Mouse (Mus musculus): ENCODE measurements around the gene Prr15l.

The Prr15l gene

DNA sequence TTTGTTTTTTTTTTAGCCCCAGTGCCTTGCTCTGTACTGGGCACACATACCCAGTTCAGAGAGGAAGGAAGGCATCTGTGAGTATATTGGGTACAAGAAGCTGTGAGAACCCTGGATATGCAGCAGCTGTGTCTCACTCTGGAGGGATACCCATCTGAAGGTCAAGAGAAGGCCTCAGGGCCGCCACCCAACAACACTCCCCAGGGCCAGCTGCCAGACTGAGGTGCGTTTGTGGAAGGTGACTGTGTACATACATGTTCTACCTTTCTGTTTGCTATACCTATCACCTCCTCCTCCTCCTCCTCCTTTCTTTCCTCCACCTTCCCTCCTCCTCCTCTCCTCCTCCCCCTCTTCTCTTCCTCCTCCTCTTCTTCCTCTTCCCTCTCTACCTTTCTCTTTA, at the start of gene Prr15l:
Gene Prr15l, plus strand, starts transcription at position 17 of the 400 bp plus-strand sequence.
- DNase-seq (ENCODE audit: low spot score), result no peak

GRCm38 (mm10) chr11:96878715-96879114, 49.2 kb upstream of the Prr15l start:
- no peak for DNase-seq (ENCODE audit: low spot score)

GRCm38 (mm10) chr11:96879359-96879758, 48.5 kb upstream of the Prr15l start:
- DNase-seq (ENCODE audit: low spot score), result no peak

DNA sequence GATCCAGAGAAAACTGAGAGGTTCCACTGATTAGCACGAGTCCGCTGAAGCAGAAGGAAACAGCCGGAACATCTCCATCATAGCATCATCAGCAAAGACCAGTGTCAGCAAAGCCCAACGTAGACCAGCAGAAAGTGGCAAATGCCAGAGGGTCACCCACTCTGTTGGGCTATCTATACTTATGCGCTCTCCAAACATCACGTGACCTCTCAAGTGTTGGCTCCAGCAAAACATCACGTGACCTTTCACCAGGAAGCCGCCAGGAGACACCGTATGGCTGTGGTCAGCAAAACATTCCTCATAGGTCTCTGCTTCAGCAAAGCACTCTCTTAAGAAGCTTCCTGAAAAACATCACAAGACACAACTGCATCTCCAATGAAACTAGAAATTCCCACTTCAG, 47.6 kb upstream of the Prr15l start:
- DNase-seq (ENCODE audit: low spot score), result no peak

DNA sequence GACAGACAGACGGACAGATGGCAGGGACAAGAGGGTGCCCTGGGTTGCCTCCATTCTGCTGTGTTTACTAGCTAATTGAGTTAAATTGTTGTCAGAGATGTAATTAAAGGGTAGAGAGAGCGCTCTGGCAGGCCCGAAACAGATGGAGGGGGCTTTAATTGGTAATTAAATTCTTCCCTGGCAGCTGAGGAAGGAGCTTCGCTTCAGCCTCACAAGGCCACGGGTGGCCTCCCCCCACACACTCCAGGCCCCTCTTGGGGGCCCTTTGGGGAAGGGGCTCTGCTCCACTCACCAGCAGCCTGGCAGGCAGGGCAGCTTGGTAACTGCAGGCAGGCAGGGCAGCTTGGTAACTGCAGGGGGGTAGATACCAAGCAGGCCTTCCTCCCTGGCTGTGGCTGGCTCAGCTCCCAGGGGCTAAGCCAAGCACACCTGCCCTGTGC, 42.0 kb upstream of the Prr15l start:
- no peak for DNase-seq (ENCODE audit: low spot score)

- peak; percentile 52 for DNase-seq (ENCODE audit: low spot score)
These were observed 40.9 kb upstream of the Prr15l start for GRCm38 (mm10) chr11:96886942-96887546.

- no peak for DNase-seq (ENCODE audit: low spot score)
These were observed 35.9 kb upstream of the Prr15l start for GRCm38 (mm10) chr11:96891784-96892527.

- DNase-seq (ENCODE audit: low spot score), result no peak
These were observed 34.6 kb upstream of the Prr15l start for GRCm38 (mm10) chr11:96893203-96893842.

GRCm38 (mm10) chr11:96895886-96896285, 32.0 kb upstream of the Prr15l start:
- DNase-seq (ENCODE audit: low spot score), result no peak

DNA sequence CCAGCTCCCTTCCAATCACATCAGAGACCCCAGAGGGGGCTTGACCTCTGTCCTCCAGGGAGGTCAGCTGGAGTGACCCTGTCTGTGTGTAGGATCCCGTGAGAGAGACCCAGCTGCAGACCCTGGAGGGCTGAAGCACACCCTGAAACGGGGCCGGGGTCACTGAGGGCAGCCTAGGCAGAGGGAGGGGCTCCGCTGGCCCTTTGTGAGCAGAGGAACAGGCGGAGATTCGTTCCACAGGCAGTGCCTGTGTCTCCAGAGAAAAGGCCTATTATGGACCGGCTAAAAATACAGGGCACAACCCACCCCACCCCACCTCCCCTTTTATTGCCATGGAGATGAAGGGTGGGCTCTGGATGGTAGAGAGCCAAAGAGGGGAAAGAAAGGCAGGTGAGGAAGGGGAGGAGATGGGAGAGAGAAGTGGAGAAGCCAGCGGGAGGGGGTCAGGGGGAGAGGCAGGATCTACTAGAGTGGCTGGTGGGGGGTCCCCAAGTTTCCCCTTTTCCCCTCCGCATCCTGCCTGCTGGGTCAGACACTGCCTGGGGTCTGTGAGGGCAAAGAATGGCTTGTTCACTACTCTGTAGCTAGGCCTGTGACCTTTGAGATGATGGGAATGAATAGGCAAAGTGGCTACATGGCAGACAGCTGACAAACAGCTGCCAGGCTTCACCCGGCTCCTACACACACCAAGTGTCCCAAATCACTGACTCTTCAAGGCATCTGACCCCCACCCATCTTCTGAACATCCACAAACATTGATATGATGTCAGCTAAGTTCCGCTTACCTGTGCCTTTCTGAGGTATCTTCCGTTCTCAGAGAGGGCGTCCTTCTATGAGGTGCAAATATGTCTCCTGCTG, 28.2 kb upstream of the Prr15l start:
- DNase-seq (ENCODE audit: low spot score), result no peak

DNA sequence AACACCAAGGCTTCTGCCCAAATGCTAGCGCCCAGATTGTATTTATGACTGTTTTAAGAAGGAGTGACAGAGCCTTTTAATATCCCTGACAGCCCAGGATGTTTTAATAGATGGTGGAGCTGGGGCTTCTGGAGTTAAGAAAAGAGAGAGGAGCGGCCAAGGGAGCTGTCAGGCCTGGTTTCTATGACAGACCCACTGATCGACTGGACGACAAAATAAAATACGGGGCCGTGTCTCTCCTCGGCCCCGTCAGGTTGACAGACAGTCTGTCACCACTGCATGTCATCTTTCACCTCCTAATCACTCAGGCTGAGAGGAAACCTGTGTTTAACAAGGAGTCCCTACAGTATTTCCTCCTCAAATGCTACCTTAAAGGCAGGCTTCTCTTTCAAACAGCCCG, 26.6 kb upstream of the Prr15l start:
- DNase-seq (ENCODE audit: low spot score), result no peak

GRCm38 (mm10) chr11:96902639-96903635, 25.0 kb upstream of the Prr15l start:
- peak; percentile 68 for DNase-seq (ENCODE audit: low spot score)

DNA sequence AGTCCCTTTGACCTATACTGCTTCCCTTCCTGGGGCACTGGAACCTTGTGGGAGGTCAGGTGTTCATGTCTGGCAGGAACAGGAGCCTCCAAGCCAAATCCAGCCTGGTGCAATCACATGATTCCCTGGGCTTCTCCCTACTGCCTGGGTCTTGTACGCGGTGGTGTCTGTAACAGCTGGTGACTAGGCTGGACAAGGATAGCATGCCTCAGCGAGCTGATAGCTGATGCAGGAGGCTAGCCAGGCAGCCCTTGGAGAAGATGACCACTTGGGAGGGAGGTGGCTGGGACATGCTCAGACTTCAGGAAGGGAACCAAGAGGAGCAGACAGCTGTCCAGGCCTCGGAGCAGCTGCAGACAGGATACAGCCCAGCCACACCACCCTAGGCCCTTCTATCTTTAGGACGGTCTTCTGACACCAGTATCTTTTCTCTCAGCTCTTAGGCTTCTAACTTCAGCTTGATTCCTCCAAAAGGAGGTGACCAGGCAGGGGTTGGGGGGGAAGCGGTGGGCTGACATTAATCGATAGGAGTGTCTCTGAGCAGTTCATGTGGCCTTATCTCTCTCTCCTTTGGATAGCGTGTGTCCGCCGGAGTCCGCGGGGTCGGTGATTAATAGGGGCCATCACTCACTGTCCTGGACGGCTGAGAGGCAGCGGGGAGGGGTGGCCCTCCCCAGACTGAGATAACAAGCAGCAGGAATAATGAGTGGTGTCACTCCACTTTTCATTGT, 21.3 kb upstream of the Prr15l start:
- DNase-seq (ENCODE audit: low spot score), result peak; percentile 50

DNA sequence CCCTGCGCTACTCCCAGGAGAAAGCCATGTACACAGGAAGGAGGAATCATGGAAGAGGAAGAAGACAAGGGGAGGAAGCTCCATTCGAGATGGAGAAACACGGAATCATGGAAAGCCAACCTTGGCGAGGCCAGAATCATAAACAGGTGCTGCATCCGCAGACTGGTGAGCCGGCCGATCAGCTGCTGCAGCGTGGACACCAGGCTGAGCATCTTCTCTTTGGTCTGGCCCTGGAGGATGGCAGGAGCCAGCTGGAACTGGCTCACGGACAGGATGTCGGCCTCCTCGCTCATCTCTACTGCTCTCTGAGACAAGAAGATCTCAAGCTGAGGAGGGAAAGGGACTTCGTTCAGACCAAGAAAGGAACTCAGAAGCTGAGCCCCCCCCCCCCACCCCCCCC, 19.3 kb upstream of the Prr15l start:
- no peak for DNase-seq (ENCODE audit: low spot score)

DNA sequence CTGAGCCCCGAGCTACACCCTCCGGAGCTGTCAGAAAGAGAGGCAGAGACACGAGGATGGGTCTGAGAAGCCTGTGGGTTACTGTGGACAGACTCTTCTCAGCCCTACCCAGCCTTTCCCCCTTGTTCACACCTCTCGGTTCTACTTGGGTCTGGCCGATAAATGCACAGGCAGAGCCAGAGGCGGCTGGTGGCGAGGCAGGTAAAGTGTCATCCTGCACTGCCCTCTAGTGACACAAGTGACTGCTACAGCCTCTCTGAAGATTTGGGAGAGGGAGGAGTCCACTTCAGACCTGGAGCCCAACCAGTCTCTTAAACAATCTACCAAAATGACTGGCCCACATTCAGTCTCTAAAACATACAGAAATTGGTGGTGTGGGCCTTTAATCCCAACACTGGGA, 17.9 kb upstream of the Prr15l start:
- DNase-seq (ENCODE audit: low spot score), result peak; percentile 85

DNA sequence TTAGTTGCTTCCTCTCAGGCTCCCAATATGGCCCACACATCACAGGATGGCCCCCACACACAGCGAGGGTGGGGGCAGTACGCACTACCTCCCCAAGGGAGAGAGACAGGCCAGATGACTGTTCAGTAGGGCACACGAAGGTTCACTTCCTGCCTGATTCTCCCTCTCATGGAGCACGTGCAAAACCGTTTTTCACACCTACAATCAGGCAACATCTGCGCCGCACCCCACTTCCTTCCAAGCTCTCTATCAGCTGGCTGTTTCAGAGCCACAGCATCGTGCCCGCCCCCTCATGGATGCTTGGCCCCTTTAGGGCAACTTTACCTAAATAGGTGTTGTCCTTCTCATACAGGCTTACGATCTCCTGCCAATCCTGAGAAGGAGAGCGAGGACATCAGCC, 15.2 kb upstream of the Prr15l start:
- DNase-seq (ENCODE audit: low spot score), result no peak

DNA sequence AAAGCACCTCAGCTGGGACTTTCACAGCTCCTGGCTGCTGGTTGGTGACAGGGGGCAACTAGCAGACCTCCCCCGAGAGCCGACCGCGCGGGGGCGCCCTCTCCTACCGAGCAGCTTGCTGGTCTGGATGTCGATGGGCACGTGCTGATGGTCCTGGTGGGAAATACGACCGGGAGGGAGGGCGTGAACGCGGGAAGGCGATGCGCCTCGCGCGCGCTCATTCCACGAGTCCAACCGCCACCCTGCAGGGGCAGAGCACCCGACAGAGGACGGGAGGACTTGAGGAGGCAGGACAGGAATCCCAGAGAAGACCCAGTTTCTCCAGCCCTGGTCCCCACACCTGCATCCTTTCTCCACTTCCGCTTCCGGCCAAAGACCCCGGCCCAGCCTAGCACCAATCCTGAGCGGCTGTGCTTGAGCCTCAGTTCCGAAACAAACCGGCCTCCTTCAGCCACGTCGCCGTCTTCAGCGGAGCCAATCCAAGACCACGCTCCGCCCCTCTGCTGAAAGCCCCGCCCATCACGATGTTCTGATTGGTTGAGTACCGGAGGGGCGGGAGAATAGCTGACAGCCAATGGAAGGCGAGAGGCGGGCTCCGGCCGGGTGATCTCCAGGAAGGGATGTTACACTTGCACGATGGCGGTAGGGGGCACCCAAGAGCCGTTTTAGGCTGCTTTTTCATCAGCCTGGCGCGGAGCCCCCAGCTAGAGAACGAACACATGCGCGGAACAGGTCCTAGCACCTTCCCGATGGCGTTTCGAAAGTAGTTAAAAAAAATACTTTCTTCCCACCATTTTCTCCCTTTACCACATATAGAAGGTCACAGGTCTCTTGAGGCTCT, 11.6 kb upstream of the Prr15l start, which contains the start of gene Cdk5rap3:
Gene Cdk5rap3, minus strand, starts transcription at position 453 of the 841 bp plus-strand sequence.
- peak; percentile 99 for DNase-seq (ENCODE audit: low spot score)

- no peak for DNase-seq (ENCODE audit: low spot score)
These were observed 11.0 kb upstream of the Prr15l start for GRCm38 (mm10) chr11:96916885-96917396.

DNA sequence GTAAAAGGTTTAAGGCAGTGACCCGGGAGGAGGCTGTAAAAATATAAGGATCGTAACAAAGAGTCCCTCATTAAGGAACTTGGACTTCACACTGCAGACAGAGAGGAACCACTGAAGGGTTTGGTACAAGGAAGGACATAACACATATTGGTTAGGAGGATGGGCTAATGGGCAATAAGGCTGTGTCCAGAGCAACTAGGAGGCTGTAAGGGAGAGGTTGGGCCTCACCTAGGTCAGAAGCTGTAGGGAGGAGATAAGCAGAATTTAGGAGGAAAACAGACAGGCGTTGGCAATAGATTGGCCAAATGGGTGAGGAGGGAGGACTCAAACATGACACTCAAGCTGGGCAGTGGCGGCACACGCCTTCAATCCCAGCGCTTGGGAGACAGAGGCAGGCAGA, 10.5 kb upstream of the Prr15l start:
- DNase-seq (ENCODE audit: low spot score), result no peak
